Mouse (Mus musculus) stomach, embryonic 15.5 days (tissue): ENCODE measurements around the gene Brpf3. TPM values are rescaled to one million over a fixed set of nuclear protein-coding genes. Genes with fewer than 3 reads are reported as not detected.

Experiments used
- ATAC-seq: fragments of 200-750 bp; cut with Nextera tagmentation; 2 replicates; pipeline ENCODE4 v1.8.0; 2017; ENCODE audit warnings: low read depth, moderate number of reproducible peaks, moderate TSS enrichment; ENCODE audit not compliant: insufficient read depth, low FRiP score
- H3K27ac ChIP-seq: fragments of 300-500 bp; sonication (generic); 2 replicates; pipeline ENCODE4 v1.5.1; 2015; ENCODE audit warnings: mild to moderate bottlenecking, inconsistent platforms
- H3K27me3 ChIP-seq: fragments of 300-500 bp; sonication (generic); replicated peaks from 2 replicates; pipeline ENCODE4 v1.6.1; 2015; ENCODE audit warnings: inconsistent platforms
- H3K36me3 ChIP-seq: fragments of 300-500 bp; sonication (generic); 2 replicates; pipeline ENCODE4 v1.6.1; 2015; ENCODE audit warnings: inconsistent platforms
- H3K4me1 ChIP-seq: fragments of 300-500 bp; sonication (generic); 2 replicates; pipeline ENCODE4 v1.6.1; 2015; ENCODE audit warnings: inconsistent platforms
- H3K4me2 ChIP-seq: fragments of 300-500 bp; sonication (generic); 2 replicates; pipeline ENCODE4 v1.6.1; 2015; ENCODE audit warnings: mild to moderate bottlenecking, inconsistent platforms
- H3K4me3 ChIP-seq: fragments of 300-500 bp; sonication (generic); replicated peaks from 2 replicates; pipeline ENCODE4 v1.5.1; 2015; ENCODE audit warnings: inconsistent platforms
- H3K9ac ChIP-seq: fragments of 300-500 bp; sonication (generic); 2 replicates; pipeline ENCODE4 v1.6.1; 2015; ENCODE audit warnings: inconsistent platforms
- H3K9me3 ChIP-seq: fragments of 300-500 bp; sonication (generic); 2 replicates; pipeline ENCODE4 v1.6.1; 2016; ENCODE audit warnings: inconsistent platforms
- WGBS: fragments of 180-500 bp; shearing (Covaris S2); methylation state at CpG from one replicate; pipeline ENCODE4 v1.1.7; 2015; 5-methylcytosine and 5-hydroxymethylcytosine counted together
- polyA plus RNA-seq: library from polyadenylated mRNA; unstranded; fragments of >200 nt; fragmentation: Nextera tagmentation; extraction: Ambion mirVana; gene quantifications from 2 replicates; pipeline ENCODE4 v1.2.1, GENCODE M21; 2015

Gene Brpf3
- polyA plus RNA-seq, 1 experiment from 2014 or later: 15.1 TPM

DNA sequence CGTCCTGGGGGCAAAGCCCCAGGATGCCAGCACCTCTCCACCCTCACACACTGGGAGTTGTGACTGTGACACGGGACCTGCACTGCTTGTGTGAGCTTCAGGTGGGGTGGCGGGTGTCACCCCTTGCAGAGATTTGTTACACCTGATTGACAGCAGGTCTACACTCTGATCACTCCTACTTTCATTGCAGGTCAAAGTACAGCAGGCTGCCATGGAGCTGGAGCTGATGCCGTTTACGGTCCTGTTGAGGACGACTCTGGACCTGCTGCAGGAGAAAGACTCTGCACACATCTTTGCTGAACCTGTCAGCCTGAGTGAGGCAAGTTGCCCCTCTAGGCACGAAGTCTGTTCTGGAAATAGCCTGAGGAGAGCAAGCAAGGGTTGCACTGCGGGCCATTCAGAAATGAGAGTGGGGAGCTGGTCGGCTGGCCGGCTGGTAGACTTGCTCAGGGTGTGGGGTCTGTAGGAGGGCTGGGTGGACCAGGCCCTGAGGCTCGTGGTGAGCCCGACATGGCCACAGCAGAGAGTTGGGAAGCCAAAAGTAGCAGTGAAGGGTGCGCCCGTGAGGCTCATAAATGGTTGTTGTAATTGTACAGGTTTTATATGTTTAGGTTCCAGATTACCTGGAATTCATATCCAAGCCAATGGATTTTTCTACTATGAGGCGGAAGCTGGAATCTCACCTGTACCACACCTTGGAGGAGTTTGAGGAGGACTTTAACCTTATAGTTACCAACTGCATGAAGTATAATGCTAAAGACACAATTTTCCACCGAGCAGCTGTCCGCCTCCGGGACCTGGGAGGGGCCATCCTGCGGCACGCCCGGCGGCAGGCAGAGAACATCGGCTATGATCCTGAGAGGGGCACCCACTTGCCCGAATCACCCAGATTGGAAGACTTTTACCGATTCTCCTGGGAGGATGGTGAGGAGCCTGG is 16.3 kb downstream of the Brpf3 start:
- H3K4me1 ChIP-seq: no peaks in the 10 kb centered on the region
- no peak overlapping the region for H3K9ac ChIP-seq
- H3K4me3 ChIP-seq: no peak overlapping the region
- peaks cover 70% of the 10 kb centered on the region for H3K36me3 ChIP-seq
- H3K27me3 ChIP-seq: no peaks in the 10 kb centered on the region
- WGBS: 90% methylated on average over 25 of the region's 25 CpGs
- ATAC-seq: no peak
- no peak overlapping the region for H3K27ac ChIP-seq
- H3K9me3 ChIP-seq: no peaks in the 10 kb centered on the region
- no peak overlapping the region for H3K4me2 ChIP-seq

DNA sequence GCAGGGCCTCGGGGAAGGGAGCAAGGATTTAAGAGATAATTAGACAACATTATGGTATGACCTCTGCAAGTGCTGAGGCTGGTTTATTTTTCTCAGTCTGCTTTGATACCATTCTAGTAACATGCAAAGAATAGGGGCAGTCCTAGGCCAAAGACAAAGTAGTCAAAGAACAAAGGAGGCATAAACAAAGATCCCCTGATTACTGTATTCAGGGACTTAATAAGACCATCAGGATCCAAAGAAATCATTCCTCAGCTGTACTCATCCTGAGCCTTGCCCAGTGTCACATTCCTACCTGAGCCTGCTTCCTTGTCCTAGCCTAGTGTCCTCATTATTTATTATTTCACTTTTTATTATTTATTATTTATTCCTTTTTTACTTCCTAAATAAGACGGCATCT is 19.3 kb downstream of the Brpf3 start:
- Histone ChIP-seq H3K4me1 (no peaks in the 10 kb centered on the region), H3K36me3 (peaks cover 68% of the 10 kb centered on the region), H3K4me2 (no peak overlapping the region), H3K27me3 (no peaks in the 10 kb centered on the region), H3K4me3 (no peak overlapping the region), H3K9me3 (no peaks in the 10 kb centered on the region), H3K27ac (no peak overlapping the region), H3K9ac (no peak overlapping the region)
- ATAC-seq: no peak
- 85% methylated on average over 2 of the region's 2 CpGs for WGBS

DNA sequence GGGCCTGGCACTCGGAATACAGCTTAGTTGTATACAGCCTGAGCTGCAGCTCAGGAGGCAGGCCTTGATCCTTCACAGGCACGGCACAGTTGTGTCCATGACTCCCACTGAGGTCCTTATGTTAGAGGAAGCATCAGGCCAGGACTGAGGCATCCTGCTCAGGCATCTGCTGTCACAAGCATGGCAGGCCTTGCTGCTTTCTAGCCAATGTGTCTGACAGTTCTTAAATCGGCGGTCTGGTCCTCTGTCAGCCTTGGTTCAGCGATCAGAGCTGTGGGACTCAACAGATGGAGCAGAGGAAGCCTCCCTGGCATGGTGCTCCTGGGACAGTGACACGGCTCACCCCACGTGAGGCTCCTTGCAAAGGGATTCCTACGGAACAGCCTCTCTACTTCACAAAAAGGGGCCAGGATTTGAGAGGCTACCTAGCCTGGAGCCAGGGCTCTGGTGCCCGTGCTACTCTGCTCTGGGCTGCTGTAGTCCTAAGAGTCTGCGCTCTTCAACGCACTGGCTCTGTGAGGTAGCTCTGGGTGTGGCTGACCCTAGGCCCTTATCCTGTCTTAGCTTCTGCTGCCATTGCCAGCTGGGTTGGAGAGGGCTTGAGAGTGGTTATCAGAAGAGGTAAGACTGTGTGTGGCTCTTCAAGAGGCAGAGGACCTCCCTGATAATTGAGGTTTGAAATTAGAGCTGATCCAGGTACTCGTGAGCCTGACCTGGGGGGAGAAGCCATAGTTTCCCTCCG is 22.3 kb downstream of the Brpf3 start:
- Histone ChIP-seq H3K9me3 (no peaks in the 10 kb centered on the region), H3K36me3 (peaks cover 66% of the 10 kb centered on the region), H3K9ac (no peak overlapping the region), H3K4me3 (no peak overlapping the region), H3K27ac (no peak overlapping the region), H3K27me3 (no peaks in the 10 kb centered on the region), H3K4me2 (no peak overlapping the region), H3K4me1 (no peaks in the 10 kb centered on the region)
- ATAC-seq: peak; percentile 96
- WGBS: 88% methylated on average over 13 of the region's 13 CpGs

DNA sequence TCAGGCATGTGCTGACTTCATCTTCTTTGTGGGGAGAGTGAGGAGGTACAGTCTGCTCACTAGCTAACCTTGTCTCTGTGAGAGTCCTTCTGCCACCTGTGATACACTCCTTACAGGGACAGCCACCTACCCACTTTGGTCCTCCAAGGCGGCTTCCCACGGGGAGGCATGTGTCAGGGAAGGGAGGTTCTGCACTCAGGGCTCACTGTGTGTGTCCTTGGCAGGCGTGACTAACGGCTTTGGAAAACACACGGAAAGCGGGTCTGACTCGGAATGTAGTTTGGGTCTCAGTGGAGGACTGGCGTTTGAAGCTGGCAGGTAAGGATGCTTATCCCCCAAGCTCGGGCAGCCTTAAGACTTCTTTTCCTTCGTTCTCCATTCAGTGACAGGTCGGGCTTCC is 22.9 kb downstream of the Brpf3 start:
- H3K9ac ChIP-seq: no peak overlapping the region
- no peak for ATAC-seq
- no peak overlapping the region for H3K4me3 ChIP-seq
- H3K27ac ChIP-seq: no peak overlapping the region
- 80% methylated on average over 11 of the region's 11 CpGs for WGBS
- H3K4me2 ChIP-seq: no peak overlapping the region
- H3K27me3 ChIP-seq: no peaks in the 10 kb centered on the region
- H3K36me3 ChIP-seq: peaks cover 64% of the 10 kb centered on the region
- no peaks in the 10 kb centered on the region for H3K9me3 ChIP-seq
- H3K4me1 ChIP-seq: no peaks in the 10 kb centered on the region

DNA sequence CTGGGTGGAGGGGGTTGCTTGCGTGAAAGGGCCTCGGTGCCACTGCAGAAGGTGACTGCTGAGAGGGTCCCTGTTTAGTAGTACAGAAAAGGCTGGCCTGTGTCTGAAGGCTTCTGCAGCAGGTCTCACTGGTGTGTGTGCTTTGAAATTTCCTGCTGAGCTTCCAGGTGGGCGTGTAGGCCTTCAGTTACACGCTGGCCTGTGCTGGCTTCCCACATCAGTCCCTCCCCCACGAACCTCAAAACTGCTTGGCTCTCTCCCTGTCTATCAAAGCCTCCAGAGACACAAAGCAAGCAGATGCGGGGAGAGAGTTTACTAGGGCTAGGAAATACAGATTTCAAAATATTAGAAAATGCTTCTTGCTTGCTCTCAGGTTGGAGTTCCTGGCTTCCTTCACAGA is 24.0 kb downstream of the Brpf3 start:
- WGBS: 70% methylated on average over 6 of the region's 6 CpGs
- H3K27ac ChIP-seq: no peak overlapping the region

DNA sequence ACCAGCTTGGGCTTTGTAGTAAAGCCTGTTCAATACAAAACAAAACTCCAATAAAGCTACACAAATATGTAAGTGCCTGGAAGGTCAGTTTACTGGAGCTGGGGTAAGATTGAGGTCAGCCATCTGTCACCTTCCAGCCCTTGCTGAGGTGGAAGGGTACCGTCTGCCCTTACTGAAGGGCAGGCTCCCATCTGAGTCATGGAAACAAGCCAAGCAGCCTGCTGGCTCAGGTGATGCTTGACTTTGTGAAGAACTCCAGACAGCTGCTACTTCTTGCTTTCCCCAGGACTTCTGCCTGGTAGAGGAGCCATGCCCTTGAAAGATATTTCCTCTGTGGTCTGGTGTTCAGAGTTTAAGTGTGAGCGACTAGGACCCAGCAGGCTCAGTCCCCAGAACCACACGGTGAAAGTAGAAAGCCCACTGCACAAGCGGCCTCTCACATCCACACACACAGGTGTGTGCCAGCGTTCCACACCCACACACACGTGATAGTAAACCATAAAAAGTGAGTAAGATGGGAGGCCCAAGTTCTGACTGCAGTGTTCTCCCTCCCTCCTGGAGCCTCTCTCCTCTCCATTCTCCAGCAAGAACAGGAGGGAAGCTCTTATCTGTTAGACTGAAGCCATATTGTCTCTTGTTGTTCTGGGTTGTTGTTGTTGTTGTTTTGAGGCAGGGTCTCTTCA is 24.6 kb downstream of the Brpf3 start:
- H3K9me3 ChIP-seq: no peaks in the 10 kb centered on the region
- WGBS: 81% methylated on average over 6 of the region's 6 CpGs
- H3K9ac ChIP-seq: no peak overlapping the region
- no peak for ATAC-seq
- no peak overlapping the region for H3K4me3 ChIP-seq
- H3K36me3 ChIP-seq: peaks cover 68% of the 10 kb centered on the region
- no peak overlapping the region for H3K4me2 ChIP-seq
- H3K27ac ChIP-seq: no peak overlapping the region
- H3K27me3 ChIP-seq: no peaks in the 10 kb centered on the region
- H3K4me1 ChIP-seq: no peaks in the 10 kb centered on the region

More for the DNA sequence above, 24.0 kb downstream of the Brpf3 start:
- Histone ChIP-seq H3K4me2 (no peak overlapping the region), H3K27me3 (no peaks in the 10 kb centered on the region), H3K4me3 (no peak overlapping the region), H3K9me3 (no peaks in the 10 kb centered on the region), H3K36me3 (peaks cover 63% of the 10 kb centered on the region), H3K4me1 (no peaks in the 10 kb centered on the region), H3K9ac (no peak overlapping the region)
- ATAC-seq: no peak

DNA sequence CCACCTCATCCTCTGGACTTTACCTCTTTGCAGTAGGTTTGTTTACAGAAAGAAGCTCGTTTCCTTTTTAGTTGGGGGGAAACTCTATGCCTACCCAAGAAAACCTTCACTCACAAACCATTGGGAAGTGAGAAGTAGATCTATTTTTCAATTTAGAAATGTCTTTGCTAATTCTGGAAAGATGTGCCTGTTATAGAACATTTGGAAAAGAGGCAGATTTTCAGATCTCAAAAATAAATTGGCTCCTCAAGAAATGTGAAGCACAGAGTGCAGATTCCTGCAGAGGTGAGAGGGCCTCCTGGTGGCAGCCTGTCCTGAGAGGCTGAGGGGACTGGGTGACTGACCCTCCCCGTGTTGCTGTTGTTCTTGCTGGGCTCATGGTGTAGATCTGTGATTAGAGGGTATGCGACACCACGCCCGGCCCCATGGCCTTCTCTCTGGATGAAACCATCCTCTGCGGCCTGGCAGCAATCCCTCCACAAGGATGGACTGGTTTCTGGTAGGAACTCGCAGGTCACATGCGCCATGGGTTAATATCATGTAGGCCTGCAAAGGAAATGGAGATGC is 26.9 kb downstream of the Brpf3 start:
- peaks cover 68% of the 10 kb centered on the region for H3K36me3 ChIP-seq
- no peaks in the 10 kb centered on the region for H3K4me1 ChIP-seq
- H3K9ac ChIP-seq: no peak overlapping the region
- H3K27ac ChIP-seq: no peak overlapping the region
- no peaks in the 10 kb centered on the region for H3K27me3 ChIP-seq
- no peak for ATAC-seq
- no peaks in the 10 kb centered on the region for H3K9me3 ChIP-seq
- no peak overlapping the region for H3K4me2 ChIP-seq
- no peak overlapping the region for H3K4me3 ChIP-seq
- 87% methylated on average over 8 of the region's 8 CpGs for WGBS

DNA sequence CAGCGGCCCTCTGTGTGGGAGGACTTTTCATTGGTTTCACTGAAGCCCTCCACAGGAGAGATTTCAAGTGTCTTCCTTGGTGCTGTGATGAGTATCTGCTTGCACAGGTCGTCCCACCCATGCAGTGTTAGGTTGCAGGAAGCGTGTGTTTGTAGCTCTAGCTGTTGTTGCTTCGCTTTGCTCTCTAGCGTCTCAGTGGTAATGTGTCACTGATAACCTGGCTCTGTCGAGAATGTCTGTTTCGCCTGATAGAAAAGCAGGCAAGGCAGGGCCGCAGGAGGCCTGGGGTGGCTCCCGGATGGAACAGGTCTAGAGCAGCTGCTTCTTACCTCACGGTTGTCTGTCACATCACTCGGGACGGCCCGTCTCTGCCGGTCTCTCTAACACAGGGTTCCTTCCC is 28.2 kb downstream of the Brpf3 start:
- no peak overlapping the region for H3K4me3 ChIP-seq
- H3K36me3 ChIP-seq: peaks cover 70% of the 10 kb centered on the region
- ATAC-seq: peak; percentile 85; the same call in 1 of the 2 replicates
- no peak overlapping the region for H3K27ac ChIP-seq
- H3K4me2 ChIP-seq: no peak overlapping the region; the same call in 1 of the 2 replicates
- no peaks in the 10 kb centered on the region for H3K27me3 ChIP-seq
- no peak overlapping the region for H3K9ac ChIP-seq
- 81% methylated on average over 14 of the region's 14 CpGs for WGBS
- H3K4me1 ChIP-seq: no peaks in the 10 kb centered on the region
- no peaks in the 10 kb centered on the region for H3K9me3 ChIP-seq

DNA sequence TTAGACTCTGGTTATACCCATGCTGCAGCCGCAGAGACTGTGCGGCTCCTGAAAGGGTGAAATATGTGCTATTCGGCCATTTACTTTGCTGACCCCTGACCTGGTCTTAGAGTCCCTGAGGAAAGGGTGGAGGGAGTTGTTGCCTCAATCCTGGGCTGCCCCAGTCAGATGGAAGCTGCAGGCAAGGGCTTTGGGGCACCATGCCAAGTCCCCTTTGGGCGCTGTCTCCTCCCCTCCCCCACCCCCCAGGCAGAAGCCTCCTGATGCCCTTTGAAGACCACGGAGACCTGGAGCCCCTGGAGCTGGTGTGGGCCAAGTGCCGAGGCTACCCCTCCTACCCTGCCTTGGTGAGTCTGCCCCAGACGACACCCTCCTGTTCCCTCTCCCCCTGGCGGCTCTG is 30.2 kb downstream of the Brpf3 start:
- Histone ChIP-seq H3K4me3 (no peak overlapping the region), H3K4me2 (no peak overlapping the region), H3K9me3 (no peaks in the 10 kb centered on the region), H3K9ac (no peak overlapping the region), H3K36me3 (peaks cover 76% of the 10 kb centered on the region), H3K27ac (no peak overlapping the region), H3K4me1 (no peaks in the 10 kb centered on the region), H3K27me3 (no peaks in the 10 kb centered on the region)
- ATAC-seq: no peak
- WGBS: 72% methylated on average over 8 of the region's 8 CpGs

DNA sequence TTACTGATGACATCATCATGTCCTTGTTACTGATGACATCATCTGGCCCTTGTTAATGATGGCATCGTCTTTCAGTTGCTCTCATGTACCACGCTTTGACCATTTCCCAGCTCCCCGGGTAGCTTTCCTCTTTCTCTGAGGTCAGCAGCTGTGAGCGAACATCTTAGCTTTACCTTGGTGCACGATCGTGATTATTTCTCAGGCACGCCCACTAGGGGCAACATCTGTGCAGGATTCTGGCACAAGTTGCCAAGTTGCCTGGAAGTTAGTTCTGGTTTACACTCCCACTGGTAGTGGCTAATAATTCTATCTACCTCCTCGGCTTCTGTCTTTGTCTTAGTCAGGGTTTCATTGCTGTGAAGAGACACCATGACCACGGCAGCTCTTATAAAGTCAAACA is 31.1 kb downstream of the Brpf3 start:
- H3K9me3 ChIP-seq: no peaks in the 10 kb centered on the region
- H3K4me2 ChIP-seq: no peak overlapping the region
- no peaks in the 10 kb centered on the region for H3K4me1 ChIP-seq
- 80% methylated on average over 9 of the region's 9 CpGs for WGBS
- ATAC-seq: no peak
- H3K36me3 ChIP-seq: peaks cover 77% of the 10 kb centered on the region
- no peak overlapping the region for H3K4me3 ChIP-seq
- no peaks in the 10 kb centered on the region for H3K27me3 ChIP-seq
- H3K27ac ChIP-seq: no peak overlapping the region
- H3K9ac ChIP-seq: no peak overlapping the region

DNA sequence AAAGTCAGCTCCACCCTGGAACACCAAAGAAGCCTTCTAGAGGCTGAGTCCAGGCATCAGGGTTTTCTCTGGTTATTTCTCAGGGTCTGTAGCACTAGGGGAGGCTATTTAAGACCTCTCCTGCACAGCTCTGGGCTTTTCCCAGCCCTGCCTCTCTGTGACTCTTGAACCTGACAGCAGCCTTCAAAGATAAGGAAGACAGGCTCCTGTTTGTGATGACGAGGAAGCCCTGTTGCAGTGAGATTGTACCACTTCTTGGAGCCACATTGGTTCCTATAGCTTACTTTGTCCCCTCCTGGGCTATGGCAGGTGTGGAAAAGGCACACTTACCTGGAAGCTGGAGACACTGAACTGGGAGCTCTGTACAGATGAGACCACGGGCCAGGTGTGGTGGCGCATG is 32.0 kb downstream of the Brpf3 start:
- Histone ChIP-seq H3K4me3 (no peak overlapping the region), H3K36me3 (peaks cover 81% of the 10 kb centered on the region), H3K27ac (no peak overlapping the region), H3K9me3 (no peaks in the 10 kb centered on the region), H3K27me3 (no peaks in the 10 kb centered on the region), H3K4me2 (no peak overlapping the region), H3K9ac (no peak overlapping the region), H3K4me1 (no peaks in the 10 kb centered on the region)
- 87% methylated on average over 3 of the region's 3 CpGs for WGBS
- ATAC-seq: peak; percentile 14; the same call in 1 of the 2 replicates
